Comparison of ENCODE assay signal across 21 mouse cellular contexts in genomic region chr7:113334036-113334435, GRCm38 (mm10). TPM values are rescaled to one million over a fixed set of nuclear protein-coding genes. Genes with fewer than 3 reads are reported as not detected.
"Had no signal": no experiment of that assay in that cellular context is flagged by ENCODE, and none has a peak within 500 bp of the region (broad histone marks: within the 10 kb centered on the region; RNA-seq: fewer than 3 reads in every experiment).

No protein-coding gene starts in this region.

- DNase-seq: lung, adult 18-20 months; lung, embryonic 14.5 days; lung, postnatal 10 days; lung, postnatal 4 days; midbrain, embryonic 14.5 days; thymus, adult 18-20 months; thymus, postnatal 14 days; thymus, postnatal 36 days had no signal

RNA-seq across cellular contexts. Expression of gene Pth, which starts 54.3 kb away (rescaled TPM):
- total RNA-seq: megakaryocyte, adult 5-6 weeks; megakaryocyte-erythroid progenitor cell, adult 5-6 weeks had no signal
- polyA plus RNA-seq: liver, embryonic 16.5 days; lung, embryonic 14.5 days; midbrain, embryonic 10.5 days; midbrain, embryonic 12.5 days; midbrain, embryonic 14.5 days; midbrain, embryonic 16.5 days; myocyte; neural tube, embryonic 11.5 days; neural tube, embryonic 13.5 days; neural tube, embryonic 15.5 days; spleen, adult 2 months; stomach, embryonic 15.5 days; stomach, postnatal 0 days had no signal
